Mouse (Mus musculus) kidney, embryonic 15.5 days (tissue): Measurements from ENCODE around the gene Olfr11. TPM values are rescaled to one million over a fixed set of nuclear protein-coding genes. Genes with fewer than 3 reads are reported as not detected.

Experiments used
- ATAC-seq: fragments of 200-750 bp; cut with Nextera tagmentation; replicated peaks from 2 replicates; pipeline ENCODE4 v1.8.0; 2017; ENCODE audit warnings: moderate TSS enrichment; ENCODE audit not compliant: low FRiP score
- H3K27ac ChIP-seq: fragments of 300-500 bp; sonication (generic); 2 replicates; pipeline ENCODE4 v1.5.1; 2015; ENCODE audit warnings: mild to moderate bottlenecking, inconsistent platforms
- H3K27me3 ChIP-seq: fragments of 300-500 bp; sonication (generic); 2 replicates; pipeline ENCODE4 v1.6.1; 2015; ENCODE audit warnings: inconsistent platforms
- H3K36me3 ChIP-seq: fragments of 300-500 bp; sonication (generic); 2 replicates; pipeline ENCODE4 v1.6.1; 2015; ENCODE audit warnings: inconsistent platforms
- H3K4me1 ChIP-seq: fragments of 300-500 bp; sonication (generic); 2 replicates; pipeline ENCODE4 v1.6.1; 2015; ENCODE audit warnings: inconsistent platforms
- H3K4me2 ChIP-seq: fragments of 300-500 bp; sonication (generic); 2 replicates; pipeline ENCODE4 v1.6.1; 2015; ENCODE audit warnings: moderate library complexity, mild to moderate bottlenecking, inconsistent platforms
- H3K4me3 ChIP-seq: fragments of 300-500 bp; sonication (generic); replicated peaks from 2 replicates; pipeline ENCODE4 v1.5.1; 2015; ENCODE audit warnings: mild to moderate bottlenecking, inconsistent platforms
- H3K9ac ChIP-seq: fragments of 300-500 bp; sonication (generic); 2 replicates; pipeline ENCODE4 v1.6.1; 2015; ENCODE audit warnings: mild to moderate bottlenecking, inconsistent platforms
- H3K9me3 ChIP-seq: fragments of 300-500 bp; sonication (generic); replicated peaks from 2 replicates; pipeline ENCODE4 v1.6.1; 2016; ENCODE audit warnings: inconsistent platforms
- WGBS: fragments of 180-500 bp; shearing (Covaris S2); methylation state at CpG from one replicate; pipeline ENCODE4 v1.1.7; 2015; ENCODE audit warnings: mixed read lengths; 5-methylcytosine and 5-hydroxymethylcytosine counted together
- polyA plus RNA-seq: library from polyadenylated mRNA; unstranded; fragments of >200 nt; fragmentation: Nextera tagmentation; extraction: Ambion mirVana; gene quantifications from 2 replicates; pipeline ENCODE4 v1.2.1, GENCODE M21; 2015

Gene Olfr11
- polyA plus RNA-seq, result not detected in 2 replicates

DNA sequence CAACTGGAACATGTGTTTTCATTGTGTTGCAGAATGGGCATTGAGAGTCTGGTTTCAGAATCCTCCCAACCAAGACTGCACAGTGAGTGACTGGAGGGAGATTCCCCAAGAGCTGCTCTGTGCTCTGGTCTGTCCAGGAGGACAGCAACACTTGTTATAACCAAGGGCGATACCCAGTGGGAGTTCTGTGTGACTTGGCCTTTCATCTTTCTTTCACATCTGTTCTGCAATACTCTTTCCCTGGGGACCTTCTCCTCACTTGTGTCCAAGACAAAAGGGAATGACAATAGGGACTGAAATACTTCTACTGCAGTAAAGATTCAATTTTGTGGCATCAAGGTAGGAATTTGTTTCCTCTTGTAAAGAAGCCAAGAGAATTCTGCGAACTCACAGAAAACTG is at the start of gene Olfr11:
Gene Olfr11 (minus strand): TSS at position 101 of the 400 bp plus-strand sequence.
- no peak within 1 kb of the TSS for H3K27ac ChIP-seq
- no peaks in the 10 kb centered on the region for H3K4me1 ChIP-seq
- H3K9me3 ChIP-seq, result no peaks in the 10 kb centered on the region
- no peak within 1 kb of the TSS for H3K4me3 ChIP-seq
- H3K27me3 ChIP-seq, result no peaks in the 10 kb centered on the region
- ATAC-seq, result no peak
- no peak within 1 kb of the TSS for H3K4me2 ChIP-seq
- 77% methylated on average over 2 of the region's 2 CpGs for WGBS
- no peaks in the 10 kb centered on the region for H3K36me3 ChIP-seq
- no peak within 1 kb of the TSS for H3K9ac ChIP-seq

DNA sequence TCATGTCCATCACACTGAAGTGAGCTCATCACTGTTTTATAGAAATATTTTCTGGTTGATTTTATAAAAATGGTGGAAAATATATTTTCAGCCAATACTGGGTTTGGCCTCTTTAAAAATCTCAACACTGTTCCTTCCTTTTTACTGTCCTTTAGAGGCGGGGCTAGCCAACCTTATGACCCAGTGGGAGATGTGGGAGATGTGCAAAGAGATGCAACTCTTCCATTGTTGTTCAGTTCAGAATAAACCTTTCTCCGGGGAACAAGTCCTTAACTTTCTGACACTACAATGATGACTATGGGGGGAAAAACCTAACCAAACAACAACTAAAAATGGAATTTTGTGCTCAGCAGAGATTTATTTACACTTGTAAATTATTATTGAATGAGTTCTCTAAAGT is 35.0 kb upstream of the Olfr11 start, which contains the start of gene Olfr1360:
Gene Olfr1360 (minus strand): TSS at position 101 of the 400 bp plus-strand sequence.
- no peak within 1 kb of the TSS for H3K9ac ChIP-seq
- H3K27me3 ChIP-seq, result no peaks in the 10 kb centered on the region
- 84% methylated on average over 2 of the region's 2 CpGs for WGBS
- H3K36me3 ChIP-seq, result no peaks in the 10 kb centered on the region
- H3K4me1 ChIP-seq, result no peaks in the 10 kb centered on the region
- H3K4me3 ChIP-seq, result no peak within 1 kb of the TSS
- H3K9me3 ChIP-seq, result no peaks in the 10 kb centered on the region
- no peak for ATAC-seq
- H3K27ac ChIP-seq, result no peak within 1 kb of the TSS
- H3K4me2 ChIP-seq, result no peak within 1 kb of the TSS

- ATAC-seq, result no peak
- no peak within 1 kb of the TSS for H3K27ac ChIP-seq
- no peaks in the 10 kb centered on the region for H3K9me3 ChIP-seq
- H3K36me3 ChIP-seq, result no peaks in the 10 kb centered on the region
- no peaks in the 10 kb centered on the region for H3K27me3 ChIP-seq
- H3K4me2 ChIP-seq, result no peak within 1 kb of the TSS
- 40% methylated on average over 2 of the region's 2 CpGs for WGBS
- H3K4me3 ChIP-seq, result no peak within 1 kb of the TSS
- H3K4me1 ChIP-seq, result no peaks in the 10 kb centered on the region
- H3K9ac ChIP-seq, result no peak within 1 kb of the TSS
These were observed 21.0 kb upstream of the Olfr11 start, which contains the start of gene Olfr1361 for GRCm38 (mm10) chr13:21663286-21663685. TSS of gene Olfr1361 (minus strand) at chr13:21663386.

DNA sequence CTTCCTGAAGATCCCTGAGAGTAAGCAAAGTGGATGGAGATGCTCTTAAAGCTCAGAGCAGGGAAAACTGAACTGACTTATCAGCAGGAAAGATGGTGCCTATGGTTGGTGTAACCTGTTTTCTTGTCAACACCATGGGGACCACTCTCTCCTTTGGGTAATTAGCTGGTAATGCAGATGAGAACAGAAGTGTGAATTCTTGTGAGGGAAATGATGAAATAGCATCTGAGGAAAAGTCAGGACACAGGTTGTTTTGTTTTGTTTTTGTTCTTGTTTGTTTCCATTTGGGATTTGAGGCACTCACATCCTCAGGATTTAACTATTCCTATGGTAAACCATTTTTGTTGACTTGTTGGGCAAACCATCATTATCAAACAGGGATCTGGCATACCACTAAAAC is 28.4 kb downstream of the Olfr11 start, which contains the start of gene Olfr1362:
Gene Olfr1362 (minus strand): TSS at position 101 of the 400 bp plus-strand sequence.
- ATAC-seq, result no peak
- no peak within 1 kb of the TSS for H3K4me3 ChIP-seq
- H3K4me2 ChIP-seq, result no peak within 1 kb of the TSS
- no peaks in the 10 kb centered on the region for H3K27me3 ChIP-seq
- no peaks in the 10 kb centered on the region for H3K9me3 ChIP-seq
- no peak within 1 kb of the TSS for H3K9ac ChIP-seq
- no peaks in the 10 kb centered on the region for H3K36me3 ChIP-seq
- H3K27ac ChIP-seq, result no peak within 1 kb of the TSS
- H3K4me1 ChIP-seq, result no peaks in the 10 kb centered on the region

GRCm38 (mm10) chr13:21591618-21592017 is 50.7 kb downstream of the Olfr11 start:
- no peak overlapping the region for H3K4me3 ChIP-seq
- no peak overlapping the region for H3K4me2 ChIP-seq
- no peaks in the 10 kb centered on the region for H3K4me1 ChIP-seq
- no peak overlapping the region for H3K27ac ChIP-seq
- H3K27me3 ChIP-seq, result no peaks in the 10 kb centered on the region
- no peak overlapping the region for H3K9ac ChIP-seq
- no peaks in the 10 kb centered on the region for H3K9me3 ChIP-seq
- WGBS, result 60% methylated on average over 2 of the region's 2 CpGs
- ATAC-seq, result no peak
- no peaks in the 10 kb centered on the region for H3K36me3 ChIP-seq

Other genes with a start within 250 kb of the Olfr11 start
- 82.5 and 84.2 TPM in 2 replicates for gene Zkscan3, start 239.8 kb downstream of the Olfr11 start, polyA plus RNA-seq
- 3.6 and 3.9 TPM in 2 replicates for gene Pgbd1, start 201.5 kb downstream of the Olfr11 start, polyA plus RNA-seq
- 32.6 and 37.0 TPM in 2 replicates for gene Zscan26, start 188.8 kb downstream of the Olfr11 start, polyA plus RNA-seq
- gene Nkapl, start 174.0 kb downstream of the Olfr11 start, polyA plus RNA-seq, result 2.0 and 2.9 TPM in 2 replicates
- gene Zkscan4, start 163.6 kb downstream of the Olfr11 start, polyA plus RNA-seq, result 3.5 and 4.0 TPM in 2 replicates
- not detected in 2 replicates for gene Gm10065, start 163.1 kb downstream of the Olfr11 start, polyA plus RNA-seq
- 0.10 and 0.42 TPM in 2 replicates for gene AK157302, start 147.3 kb downstream of the Olfr11 start, polyA plus RNA-seq
- gene Gm11273, start 141.1 kb downstream of the Olfr11 start, polyA plus RNA-seq, result 5.1 and 9.2 TPM in 2 replicates
- gene Zkscan8, start 111.4 kb downstream of the Olfr11 start, polyA plus RNA-seq, result 6.4 and 6.7 TPM in 2 replicates
- gene Olfr1366, start 99.7 kb downstream of the Olfr11 start, polyA plus RNA-seq, result 0.13 and 0.21 TPM in 2 replicates
- not detected in 2 replicates for gene Olfr1535, start 82.6 kb downstream of the Olfr11 start, polyA plus RNA-seq
- not detected in 2 replicates for gene Olfr1364, start 60.8 kb downstream of the Olfr11 start, polyA plus RNA-seq
- gene Olfr1362, start 28.5 kb downstream of the Olfr11 start, polyA plus RNA-seq, result not detected in 2 replicates
- gene Olfr1361, start 20.9 kb upstream of the Olfr11 start, polyA plus RNA-seq, result not detected in 2 replicates
- not detected in 2 replicates for gene Olfr1360, start 34.9 kb upstream of the Olfr11 start, polyA plus RNA-seq
- gene Olfr1359, start 55.6 kb upstream of the Olfr11 start, polyA plus RNA-seq, result not detected in 2 replicates
- 1.6 and 4.5 TPM in 2 replicates for gene Hist1h2bl, start 73.6 kb upstream of the Olfr11 start, polyA plus RNA-seq
- 29.5 and 35.5 TPM in 2 replicates for gene Hist1h2ai, start 73.9 kb upstream of the Olfr11 start, polyA plus RNA-seq
- gene Hist1h3h, start 75.1 kb upstream of the Olfr11 start, polyA plus RNA-seq, result 14.2 and 15.6 TPM in 2 replicates
- 4.6 and 5.2 TPM in 2 replicates for gene Hist1h2bm, start 79.5 kb upstream of the Olfr11 start, polyA plus RNA-seq
- gene Hist1h4j, start 92.5 kb upstream of the Olfr11 start, polyA plus RNA-seq, result 0.91 and 1.9 TPM in 2 replicates
- 2.5 and 5.4 TPM in 2 replicates for gene Hist1h4k, start 108.0 kb upstream of the Olfr11 start, polyA plus RNA-seq
- 32.0 and 32.6 TPM in 2 replicates for gene Hist1h2ak, start 111.3 kb upstream of the Olfr11 start, polyA plus RNA-seq
- gene Hist1h2bn, start 111.6 kb upstream of the Olfr11 start, polyA plus RNA-seq, result 2.2 and 6.0 TPM in 2 replicates
- 24.0 and 28.9 TPM in 2 replicates for gene Hist1h1b, start 138.1 kb upstream of the Olfr11 start, polyA plus RNA-seq
- 134 and 151 TPM in 2 replicates for gene Hist1h3i, start 140.9 kb upstream of the Olfr11 start, polyA plus RNA-seq
- 7.2 and 7.4 TPM in 2 replicates for gene Hist1h2an, start 144.7 kb upstream of the Olfr11 start, polyA plus RNA-seq
- gene Hist1h2bp, start 144.9 kb upstream of the Olfr11 start, polyA plus RNA-seq, result 1.8 and 3.8 TPM in 2 replicates
- 19.6 and 28.7 TPM in 2 replicates for gene Hist1h2bq, start 167.7 kb upstream of the Olfr11 start, polyA plus RNA-seq
- 1.8 and 5.5 TPM in 2 replicates for gene Hist1h2ao, start 167.9 kb upstream of the Olfr11 start, polyA plus RNA-seq
- not detected in 2 replicates for gene Hist1h4m, start 169.2 kb upstream of the Olfr11 start, polyA plus RNA-seq
- 17.2 and 18.2 TPM in 2 replicates for gene Hist1h4n, start 189.7 kb upstream of the Olfr11 start, polyA plus RNA-seq
- gene Hist1h2ap, start 191.0 kb upstream of the Olfr11 start, polyA plus RNA-seq, result 3,941 and 3,959 TPM in 2 replicates
- gene Hist1h2br, start 191.2 kb upstream of the Olfr11 start, polyA plus RNA-seq, result 19.7 and 28.8 TPM in 2 replicates